Mouse (Mus musculus) left cerebral cortex, adult 8-10 months (tissue): ENCODE results near the gene Foxs1. TPM values are rescaled to one million over a fixed set of nuclear protein-coding genes. Genes with fewer than 3 reads are reported as not detected.

Experiments
- DNase-seq, 2 experiments: peaks; one replicate each; pipeline ENCODE4 v3.0.0; 2022; ENCODE audit warnings: low spot score in 2 of 2
- total RNA-seq, 4 experiments: library from RNA; stranded (reverse); gene quantifications; 2 replicates each; pipeline ENCODE4 v1.2.4; 2022

Foxs1 gene
- total RNA-seq = under 1 TPM in 3 of 4 experiments, not detected in 1; 0.34 to 0.88 (median 0.74) TPM

DNA sequence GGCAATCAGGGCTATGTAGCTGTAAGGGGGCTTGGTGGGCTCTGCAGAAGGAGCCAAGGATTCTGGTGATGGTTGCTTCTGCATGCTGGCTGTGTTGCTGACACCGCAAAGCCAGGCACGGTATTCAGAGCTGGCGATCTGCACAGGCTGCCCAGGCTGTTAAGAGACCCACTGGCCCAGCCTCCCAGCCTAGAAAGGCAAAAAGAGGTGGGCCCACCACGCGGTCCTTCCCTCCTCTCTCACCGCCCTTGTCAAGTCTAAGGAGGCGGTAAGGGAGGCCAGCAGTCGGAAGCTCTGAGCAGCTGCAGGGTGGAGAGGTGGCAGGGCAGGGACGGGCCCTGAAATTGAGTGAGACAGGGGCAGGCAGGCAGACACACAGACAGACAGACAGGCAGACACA lies at the start of gene Foxs1:
Gene Foxs1 (minus strand): TSS at position 161 of the 400 bp plus-strand sequence.
- DNase-seq = no peak

GRCm38 (mm10) chr2:152976991-152977390 lies 44.0 kb upstream of the Foxs1 start:
- no peak for DNase-seq

DNA sequence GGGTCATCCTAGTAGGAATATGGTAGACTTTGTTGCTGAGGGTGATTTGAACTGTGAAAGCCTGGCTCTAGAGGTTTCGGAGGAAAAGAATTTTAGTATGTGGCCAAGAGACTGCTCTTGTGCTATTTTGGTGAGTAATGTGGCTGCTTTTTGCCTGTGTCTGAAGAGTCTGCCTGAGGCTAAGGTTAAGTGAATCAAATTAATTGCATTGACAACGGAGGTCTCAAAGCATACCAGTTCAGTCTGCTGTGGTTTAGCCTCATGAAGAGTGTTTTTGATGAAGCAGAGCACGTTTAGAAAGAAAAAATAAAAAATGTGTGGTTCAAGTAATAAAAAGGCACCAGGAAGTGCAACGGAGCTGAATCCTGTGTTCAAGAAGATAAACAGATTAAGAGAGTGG lies 32.5 kb upstream of the Foxs1 start:
- DNase-seq = no peak

DNA sequence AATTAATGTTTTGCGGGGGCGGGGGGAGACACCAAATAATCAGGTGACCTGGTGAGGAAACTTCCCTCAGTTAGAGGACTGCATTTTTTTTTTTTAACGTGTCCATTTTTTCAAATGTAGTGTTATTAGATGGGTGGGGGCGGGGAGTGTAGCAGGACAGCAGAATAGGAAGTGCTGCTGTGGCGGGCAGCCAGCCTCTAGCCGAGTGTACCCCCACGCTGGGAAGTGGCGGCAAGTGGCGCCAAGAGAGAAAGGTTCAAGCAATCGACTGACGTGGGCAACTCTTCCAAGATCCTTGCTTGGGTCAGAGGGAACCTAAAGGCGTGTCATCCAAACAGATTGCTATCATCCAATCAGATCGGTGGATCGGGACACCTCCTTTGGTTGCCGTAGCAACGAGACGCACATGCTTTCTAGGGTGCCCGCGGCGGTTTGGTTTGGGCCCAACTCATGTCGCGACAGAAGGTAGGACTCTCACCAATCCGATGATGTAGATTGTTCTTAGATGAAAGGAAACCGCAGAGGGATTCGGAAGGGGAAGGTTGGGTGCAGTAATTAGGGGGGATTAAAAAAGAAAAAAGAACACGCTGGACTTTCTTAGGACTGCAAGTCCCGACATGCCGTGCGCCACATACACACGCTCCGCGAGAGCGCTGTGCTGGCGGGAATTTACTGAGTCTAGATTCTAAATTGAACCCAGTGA lies 29.2 kb upstream of the Foxs1 start, which contains the start of gene Ttll9:
Gene Ttll9 (plus strand): TSS at position 395 of the 703 bp plus-strand sequence.
- peak; percentile 71 to 86 for DNase-seq

DNA sequence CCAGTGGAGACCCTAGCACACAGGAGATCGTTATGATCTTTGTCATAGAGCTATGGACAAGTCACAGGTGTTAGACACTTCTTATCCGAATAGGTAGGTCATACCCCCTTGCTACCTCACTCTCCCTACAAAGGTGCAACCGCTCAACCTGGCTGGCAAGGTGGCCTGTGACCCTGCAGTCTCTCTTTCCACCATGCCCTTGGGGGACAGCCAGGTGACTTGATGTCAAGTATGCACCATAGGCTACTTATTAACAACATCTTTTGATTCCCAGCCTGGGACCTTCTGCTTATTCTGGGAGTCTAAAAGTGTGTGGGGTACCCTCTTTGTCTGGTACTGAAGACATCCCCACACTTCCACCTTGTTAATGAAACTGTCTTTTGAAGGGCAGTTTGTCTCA lies 25.1 kb upstream of the Foxs1 start:
- no peak for DNase-seq

DNA sequence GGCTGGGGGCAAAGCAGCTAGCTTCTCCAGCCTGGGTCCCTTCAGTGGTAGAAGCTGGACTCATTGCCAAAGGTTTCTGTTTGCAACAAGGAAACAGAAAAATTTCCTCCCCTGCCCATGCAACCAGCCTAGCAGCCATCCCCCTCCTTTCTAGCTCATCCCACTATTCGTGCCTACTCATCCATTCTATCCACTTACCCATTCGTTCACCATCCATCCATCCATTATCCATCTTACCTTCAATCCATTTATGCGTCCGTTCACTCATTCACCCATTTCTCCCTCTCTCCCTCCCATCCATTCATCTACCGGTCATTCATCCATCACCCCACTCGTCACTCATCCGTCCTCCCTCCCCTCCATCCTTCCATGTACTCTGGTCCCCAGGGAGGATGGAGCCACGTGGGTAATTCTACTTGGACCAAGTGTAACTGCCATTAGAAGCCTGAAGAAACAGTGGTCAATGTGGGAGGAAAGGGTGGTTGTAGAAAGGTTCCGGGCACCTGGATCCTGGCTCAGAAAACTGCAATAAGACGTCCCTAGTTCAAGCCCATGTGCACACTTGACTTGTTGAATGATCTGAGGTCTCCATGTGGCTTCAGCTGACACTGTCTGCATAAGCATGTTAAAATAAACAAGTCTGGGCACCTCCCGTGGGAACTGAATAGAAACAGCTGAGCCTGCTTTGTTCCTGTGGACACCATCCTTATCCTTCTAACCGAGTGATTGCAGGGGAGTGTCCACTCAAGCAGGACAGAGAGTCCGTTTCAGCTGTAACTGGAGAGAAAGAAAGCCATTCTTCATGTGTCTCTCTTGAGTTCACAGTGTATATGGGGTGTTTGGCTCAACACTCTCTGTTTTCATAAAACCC lies 19.1 kb upstream of the Foxs1 start:
- no peak for DNase-seq

DNA sequence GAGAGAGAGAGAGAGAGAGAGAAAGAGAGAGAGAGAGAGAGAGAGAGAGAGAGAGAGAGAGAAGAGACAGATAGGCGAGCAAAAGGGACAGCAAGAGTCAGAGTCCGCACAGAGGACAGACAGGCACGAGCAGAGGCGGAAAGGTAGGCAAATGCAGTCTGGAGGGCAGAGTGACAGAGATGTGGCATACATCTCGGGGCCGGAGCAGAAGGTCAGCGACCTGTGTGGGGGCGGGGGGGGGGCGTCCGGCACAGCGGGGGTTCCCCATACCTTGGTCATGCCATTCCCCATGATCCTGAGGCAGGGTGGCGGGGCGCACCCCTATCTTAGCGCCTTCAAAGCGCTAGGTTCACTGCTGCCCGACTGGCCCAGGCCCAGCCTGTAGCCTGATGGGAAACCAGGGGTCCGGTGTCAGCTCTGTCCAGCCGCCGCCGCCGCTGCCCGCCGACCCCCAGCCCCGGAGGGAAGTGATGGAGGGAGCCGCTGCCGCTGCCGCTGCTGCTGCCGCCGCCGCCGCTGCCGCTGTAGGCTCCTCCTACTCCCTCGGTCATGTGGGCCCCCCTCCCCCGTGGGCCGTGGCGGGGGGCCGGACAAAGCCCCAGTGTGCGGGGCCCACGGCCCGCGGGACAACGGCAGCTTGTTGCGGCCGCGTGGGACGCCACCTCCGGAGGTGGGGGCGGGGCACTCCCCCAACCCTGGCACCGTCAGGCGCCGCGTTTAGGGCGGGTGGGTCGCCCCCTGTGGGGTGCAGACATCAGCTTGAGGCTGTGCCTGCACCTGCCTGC lies 18.2 kb upstream of the Foxs1 start, which contains the start of gene Dusp15:
Gene Dusp15 (minus strand): TSS at position 634 of the 785 bp plus-strand sequence.
- DNase-seq = peak; percentile 54 to 76

GRCm38 (mm10) chr2:152950358-152951064 lies 17.5 kb upstream of the Foxs1 start:
- DNase-seq = no peak

DNA sequence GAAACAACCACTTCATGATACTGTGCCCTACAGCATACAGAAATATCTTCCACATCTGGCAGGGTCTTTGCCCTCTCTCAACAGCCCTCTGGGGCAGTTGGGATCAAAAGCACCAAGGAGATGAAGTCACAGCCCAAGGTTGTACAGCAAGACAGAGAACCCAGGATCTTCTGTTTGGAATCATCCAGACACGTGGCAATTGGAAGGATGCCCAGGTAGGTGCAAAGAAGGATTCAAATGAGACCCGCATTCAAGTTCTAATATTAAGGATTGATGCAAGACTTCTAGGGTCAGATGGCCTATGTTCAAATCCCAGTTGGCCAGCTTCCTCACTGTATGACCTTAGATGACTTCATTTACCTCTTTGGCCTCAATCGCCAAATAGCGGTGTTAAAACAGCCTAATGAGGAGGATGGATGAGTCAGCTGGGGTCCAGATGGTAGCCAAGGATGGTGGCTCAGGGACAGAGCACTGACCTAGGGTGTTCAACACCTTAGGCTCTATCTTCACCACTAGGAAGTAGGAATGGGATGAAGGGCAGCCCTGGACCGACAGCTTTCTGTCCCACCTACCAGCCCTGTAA lies 15.5 kb upstream of the Foxs1 start:
- DNase-seq = no peak

GRCm38 (mm10) chr2:152947098-152947497 lies 14.1 kb upstream of the Foxs1 start:
- DNase-seq = no peak

GRCm38 (mm10) chr2:152944013-152944412 lies 11.0 kb upstream of the Foxs1 start:
- no peak for DNase-seq

- no peak for DNase-seq
These were observed 10.6 kb upstream of the Foxs1 start for GRCm38 (mm10) chr2:152943568-152943967.

GRCm38 (mm10) chr2:152942898-152943515 lies 10.0 kb upstream of the Foxs1 start:
- DNase-seq = no peak

- DNase-seq = no peak
These were observed 8.8 kb upstream of the Foxs1 start for GRCm38 (mm10) chr2:152941776-152942175.

DNA sequence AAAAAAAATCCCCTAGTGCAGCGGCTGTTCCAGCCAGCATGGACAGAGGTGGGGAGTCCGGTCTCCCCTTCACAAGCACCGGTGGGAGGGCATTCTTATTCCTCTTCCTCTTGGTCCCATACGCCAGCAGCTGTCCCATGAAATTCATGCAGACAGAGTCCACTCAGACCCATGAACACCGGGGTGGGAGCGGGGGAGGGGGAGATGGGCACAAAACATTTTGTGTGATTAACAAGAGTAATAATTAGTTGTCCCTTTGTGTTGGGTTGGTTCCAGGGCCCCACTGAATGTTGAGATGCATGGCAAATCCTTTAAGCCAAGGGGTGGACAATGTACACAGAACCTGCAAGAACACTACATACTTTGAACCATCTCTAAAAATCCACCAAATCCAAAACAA lies 8.1 kb upstream of the Foxs1 start:
- DNase-seq = no peak

- peak in 1 of 2 experiments; percentile 60 for DNase-seq
These were observed 6.8 kb upstream of the Foxs1 start for GRCm38 (mm10) chr2:152939846-152940245.

DNA sequence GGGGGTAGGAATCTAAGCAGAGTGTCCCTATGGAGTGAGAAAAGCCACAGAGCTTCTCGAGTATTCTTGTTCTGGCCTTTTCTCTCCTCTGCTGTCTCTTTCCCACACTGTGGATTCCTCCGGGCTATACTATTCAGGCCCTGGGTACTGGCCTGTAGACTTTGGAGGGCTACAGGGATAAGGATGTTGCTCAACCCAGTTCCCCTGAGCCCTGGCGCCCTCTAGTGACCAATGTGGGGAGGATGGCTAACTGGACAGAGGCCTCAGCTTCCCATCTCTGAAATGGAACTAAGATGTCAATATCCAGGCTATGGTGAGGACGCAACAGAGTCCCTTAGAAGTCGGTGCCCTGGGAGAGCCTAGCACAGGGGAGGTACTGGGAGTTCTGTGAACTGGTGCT lies 606 bp upstream of the Foxs1 start:
- no peak for DNase-seq

GRCm38 (mm10) chr2:152931456-152932160 lies 1.4 kb downstream of the Foxs1 start:
- no peak for DNase-seq

- DNase-seq = no peak
These were observed 2.7 kb downstream of the Foxs1 start for GRCm38 (mm10) chr2:152930276-152930675.
